In genomic region chr11:68432361-68433021, GRCm38 (mm10) we compare ENCODE assay signal across 8 mouse cellular contexts. TPM values are rescaled to one million over a fixed set of nuclear protein-coding genes. Genes with fewer than 3 reads are reported as not detected.
DNase-seq lines count a peak whose midpoint lies in the region; ATAC-seq lines count a peak whose summit lies in the region.

No protein-coding gene starts in this region.

- peak overlapping the region; percentile 78 for H3K4me2 ChIP-seq in heart, embryonic 15.5 days
- peak overlapping the region; percentile 69 for H3K4me2 ChIP-seq in hindbrain, embryonic 16.5 days (ENCODE audit: low read length)
- peak overlapping the region; percentile 53 for H3K4me2 ChIP-seq in midbrain, embryonic 14.5 days (ENCODE audit: low read length)

- peak overlapping the region; percentile 51 for H3K4me3 ChIP-seq in heart, embryonic 15.5 days
- H3K4me3 ChIP-seq in hindbrain, embryonic 16.5 days (ENCODE audit: low read length), result peak overlapping the region; percentile 41
- peak overlapping the region; percentile 31 for H3K4me3 ChIP-seq in midbrain, embryonic 14.5 days (replicated peaks; ENCODE audit: low read depth, low read length)

- no peaks in the 10 kb centered on the region for H3K9me3 ChIP-seq in heart, embryonic 15.5 days (replicated peaks)
- H3K9me3 ChIP-seq in hindbrain, embryonic 16.5 days (ENCODE audit: control insufficient read depth, low read length), result no peaks in the 10 kb centered on the region
- H3K9me3 ChIP-seq in midbrain, embryonic 14.5 days (ENCODE audit: control insufficient read depth, low read length), result no peaks in the 10 kb centered on the region

- DNase-seq in heart, adult 8-10 months (ENCODE audit: low spot score), result no peak
- DNase-seq in T-cell, adult 2 months (ENCODE audit: low spot score), result peak; percentile 62
- DNase-seq in midbrain, embryonic 14.5 days, result no peak
- DNase-seq in cerebellum, adult 18-20 months, result no peak
- no peak for DNase-seq in cerebellum, adult 11 months
- DNase-seq in retina, embryonic 14.5 days (ENCODE audit: low spot score), result no peak

- H3K27ac ChIP-seq in heart, embryonic 15.5 days, result no peak overlapping the region
- no peak overlapping the region for H3K27ac ChIP-seq in hindbrain, embryonic 16.5 days (ENCODE audit: low read depth, low read length)
- H3K27ac ChIP-seq in midbrain, embryonic 14.5 days (replicated peaks; ENCODE audit: low read depth, low read length), result no peak overlapping the region

- peaks cover 14% of the 10 kb centered on the region for H3K4me1 ChIP-seq in heart, embryonic 15.5 days (replicated peaks)
- H3K4me1 ChIP-seq in hindbrain, embryonic 16.5 days (ENCODE audit: control insufficient read depth, insufficient read depth, low read depth, low read length), result peaks cover 5% of the 10 kb centered on the region; the same call in 1 of the 2 replicates
- H3K4me1 ChIP-seq in midbrain, embryonic 14.5 days (ENCODE audit: control insufficient read depth, insufficient read depth, low read length), result peaks cover 11% of the 10 kb centered on the region

- peaks cover 35% of the 10 kb centered on the region for H3K27me3 ChIP-seq in heart, embryonic 15.5 days
- 0 out of 2 replicates have a peak, but pooled peaks cover 3% of the 10 kb centered on the region for H3K27me3 ChIP-seq in hindbrain, embryonic 16.5 days (replicated peaks; ENCODE audit: control insufficient read depth, insufficient read depth, low read length)
- peaks cover 5% of the 10 kb centered on the region for H3K27me3 ChIP-seq in midbrain, embryonic 14.5 days (ENCODE audit: control insufficient read depth, insufficient read depth, low read length)

- 0 out of 2 replicates have a peak overlapping the region, but pooled peaks have one; percentile 29 for H3K9ac ChIP-seq in heart, embryonic 15.5 days
- peak overlapping the region; percentile 52 for H3K9ac ChIP-seq in hindbrain, embryonic 16.5 days (ENCODE audit: low read depth, low read length)
- no peak overlapping the region for H3K9ac ChIP-seq in midbrain, embryonic 14.5 days (replicated peaks; ENCODE audit: low read length)

- WGBS in heart, embryonic 15.5 days, result 29% methylated on average over 23 of the region's 23 CpGs
- 31% methylated on average over 23 of the region's 23 CpGs for WGBS in hindbrain, embryonic 16.5 days
- 35% methylated on average over 23 of the region's 23 CpGs for WGBS in midbrain, embryonic 14.5 days

- no peak for ATAC-seq in heart, embryonic 15.5 days (replicated peaks; ENCODE audit: insufficient number of reproducible peaks, insufficient read depth, low FRiP score, low read depth)
- ATAC-seq in hindbrain, embryonic 16.5 days, result peak; percentile 34
- ATAC-seq in midbrain, embryonic 14.5 days (ENCODE audit: low FRiP score, low TSS enrichment), result no peak

- no peaks in the 10 kb centered on the region for H3K36me3 ChIP-seq in heart, embryonic 15.5 days
- H3K36me3 ChIP-seq in hindbrain, embryonic 16.5 days (ENCODE audit: control insufficient read depth, insufficient read depth, low read length), result no peaks in the 10 kb centered on the region
- H3K36me3 ChIP-seq in midbrain, embryonic 14.5 days (ENCODE audit: control insufficient read depth, insufficient read depth, low read length), result no peaks in the 10 kb centered on the region

RNA-seq across cellular contexts. Expression of gene Pik3r5, which starts 0.6 kb away (rescaled TPM):
- 0.68 and 1.5 TPM in 2 replicates for polyA plus RNA-seq in heart, embryonic 15.5 days (2015; fragmentation: Nextera tagmentation; extraction: Ambion mirVana)
- total RNA-seq in heart, adult 8-10 months (2022), result 1 to 10 TPM in 1 of 4 experiments, under 1 TPM in 3; 0.31 to 1.6 (median 0.70) TPM
- polyA plus RNA-seq in hindbrain, embryonic 16.5 days (2015; fragmentation: Nextera tagmentation; extraction: Ambion mirVana), result 0.26 and 0.44 TPM in 2 replicates
- 0.04 and 0.54 TPM in 2 replicates for polyA plus RNA-seq in midbrain, embryonic 14.5 days (2014; fragmentation: Nextera tagmentation; extraction: Ambion mirVana)

RNA-seq across cellular contexts. Expression of gene Ntn1, which starts 31.9 kb away (rescaled TPM):
- 18.3 and 21.6 TPM in 2 replicates for polyA plus RNA-seq in heart, embryonic 15.5 days (2015; fragmentation: Nextera tagmentation; extraction: Ambion mirVana)
- total RNA-seq in heart, adult 8-10 months (2022), result 10 to 100 TPM; 62.6 to 88.8 (median 70.8) TPM
- polyA plus RNA-seq in hindbrain, embryonic 16.5 days (2015; fragmentation: Nextera tagmentation; extraction: Ambion mirVana), result 13.3 and 21.7 TPM in 2 replicates
- 8.4 and 12.3 TPM in 2 replicates for polyA plus RNA-seq in midbrain, embryonic 14.5 days (2014; fragmentation: Nextera tagmentation; extraction: Ambion mirVana)
